Mouse (Mus musculus) cerebellum, adult 11-12 months (tissue): ENCODE data around the gene Ciapin1.

Experiments used
- DNase-seq: peaks from one replicate; pipeline ENCODE4 v3.0.0; 2022

Ciapin1 gene

GRCm38 (mm10) chr8:94804546-94805340, 33.4 kb downstream of the Ciapin1 start:
- no peak for DNase-seq

GRCm38 (mm10) chr8:94803551-94803950, 34.6 kb downstream of the Ciapin1 start:
- no peak for DNase-seq

- DNase-seq = no peak
These were observed 35.8 kb downstream of the Ciapin1 start for GRCm38 (mm10) chr8:94802375-94802774.

GRCm38 (mm10) chr8:94801293-94802095, 36.7 kb downstream of the Ciapin1 start:
- peak; percentile 49 for DNase-seq

- no peak for DNase-seq
These were observed 37.7 kb downstream of the Ciapin1 start for GRCm38 (mm10) chr8:94800278-94800968.

- DNase-seq = no peak
These were observed 43.4 kb downstream of the Ciapin1 start for GRCm38 (mm10) chr8:94794782-94795181.

- DNase-seq = no peak
These were observed 43.8 kb downstream of the Ciapin1 start for GRCm38 (mm10) chr8:94794368-94794767.

GRCm38 (mm10) chr8:94789256-94789955, 48.8 kb downstream of the Ciapin1 start:
- DNase-seq = no peak

GRCm38 (mm10) chr8:94787524-94788501, 50.3 kb downstream of the Ciapin1 start:
- no peak for DNase-seq

- no peak for DNase-seq
These were observed 52.1 kb downstream of the Ciapin1 start for GRCm38 (mm10) chr8:94785995-94786595.

GRCm38 (mm10) chr8:94785247-94785985, 52.7 kb downstream of the Ciapin1 start:
- no peak for DNase-seq

- no peak for DNase-seq
These were observed 54.3 kb downstream of the Ciapin1 start for GRCm38 (mm10) chr8:94783890-94784289.

- no peak for DNase-seq
These were observed 56.3 kb downstream of the Ciapin1 start for GRCm38 (mm10) chr8:94781838-94782235.

- DNase-seq = no peak
These were observed 56.9 kb downstream of the Ciapin1 start for GRCm38 (mm10) chr8:94781155-94781837.

- no peak for DNase-seq
These were observed 57.5 kb downstream of the Ciapin1 start for GRCm38 (mm10) chr8:94780491-94781154.

- DNase-seq = no peak
These were observed 58.4 kb downstream of the Ciapin1 start for GRCm38 (mm10) chr8:94779534-94780294.

GRCm38 (mm10) chr8:94778895-94779533, 59.1 kb downstream of the Ciapin1 start:
- DNase-seq = no peak

GRCm38 (mm10) chr8:94778473-94778872, 59.7 kb downstream of the Ciapin1 start:
- DNase-seq = no peak
